ENCODE assay signal across 8 mouse cellular contexts in genomic region chr1:39614462-39615279, GRCm38 (mm10). TPM values are rescaled to one million over a fixed set of nuclear protein-coding genes. Genes with fewer than 3 reads are reported as not detected.
DNase-seq lines count a peak whose midpoint lies in the region; ATAC-seq and TF ChIP-seq lines count a peak whose summit lies in the region.

No protein-coding gene starts in this region.

- no peak overlapping the region for H3K27ac ChIP-seq in cerebellum, adult 2 months (ENCODE audit: insufficient read depth, low read length)
- H3K27ac ChIP-seq in left cerebral cortex, adult 2 months, result no peak overlapping the region

- no peak for TF ChIP-seq POLR2A in cerebellum, adult 2 months (IDR thresholded peaks at IDR 0.05; ENCODE audit: borderline replicate concordance, insufficient read depth, low read length)

- intact Hi-C loops in left cerebral cortex, adult 2 months (cut with DNase I), result loop anchor here (1.0 kb wide), 1 partner anchor 36 kb away; no protein-coding TSS in a partner anchor

- peak; percentile 39; the same call in 1 of the 2 replicates for TF ChIP-seq CTCF in cerebellum, adult 2 months (IDR thresholded peaks at IDR 0.05; ENCODE audit: borderline replicate concordance, insufficient read depth, low read depth, low read length)
- TF ChIP-seq CTCF in G1E (IDR thresholded peaks at IDR 0.05; ENCODE audit: low read depth, low read length), result peak; percentile 73
- TF ChIP-seq CTCF in left cerebral cortex, adult 2 months (IDR thresholded peaks at IDR 0.05), result peak; percentile 88

- peak; percentile 93 for ATAC-seq in G1E (ENCODE audit: extremely low read depth, insufficient number of reproducible peaks, low FRiP score, poor library complexity, severe bottlenecking)
- peak; percentile 75 for ATAC-seq in megakaryocyte progenitor cell, adult 5-6 weeks (replicated peaks; ENCODE audit: poor library complexity)

- no peaks in the 10 kb centered on the region for H3K4me1 ChIP-seq in cerebellum, adult 2 months (ENCODE audit: control insufficient read depth, insufficient read depth, low read length)
- H3K4me1 ChIP-seq in G1E (ENCODE audit: insufficient read depth, low read depth, low read length), result peaks cover 59% of the 10 kb centered on the region

- no peak overlapping the region for H3K4me3 ChIP-seq in cerebellum, adult 2 months (replicated peaks; ENCODE audit: insufficient read depth, low read depth, low read length)
- peak overlapping the region; percentile 57; the same call in 1 of the 2 replicates for H3K4me3 ChIP-seq in G1E (ENCODE audit: low read depth, low read length)
- H3K4me3 ChIP-seq in left cerebral cortex, adult 2 months, result no peak overlapping the region

- H3K27me3 ChIP-seq in cerebellum, adult 2 months (ENCODE audit: control insufficient read depth, insufficient read depth, low read length), result no peaks in the 10 kb centered on the region
- peaks cover 9% of the 10 kb centered on the region for H3K27me3 ChIP-seq in G1E (ENCODE audit: insufficient read depth, low read length)
- H3K27me3 ChIP-seq in splenic B cell, adult 2 months (ENCODE audit: control insufficient read depth, insufficient read depth, low read length, poor library complexity, severe bottlenecking), result no peaks in the 10 kb centered on the region

- no peaks in the 10 kb centered on the region for H3K36me3 ChIP-seq in G1E (replicated peaks)
- no peaks in the 10 kb centered on the region for H3K36me3 ChIP-seq in splenic B cell, adult 2 months (ENCODE audit: control insufficient read depth, insufficient read depth, low read length, poor library complexity, severe bottlenecking)

- no peaks in the 10 kb centered on the region for H3K9me3 ChIP-seq in G1E (replicated peaks)

- peak; percentile 14 to 35 for DNase-seq in cerebellum, adult 2 months
- DNase-seq in cerebellum, adult 9-11 months, result no peak
- DNase-seq in G1E (ENCODE audit: low spot score), result peak; percentile 81
- peak; percentile 58 to 71 for DNase-seq in cerebellum, postnatal 14 days
- DNase-seq in heart, adult 9 months (ENCODE audit: low spot score in 2 of 2), result peak; percentile 7 to 9
- peak; percentile 29 to 69 for DNase-seq in left cerebral cortex, adult 2 months (ENCODE audit: extremely low spot score in 1 of 2, low spot score in 2 of 2)
- DNase-seq in splenic B cell, adult 2 months (ENCODE audit: low read depth, low spot score), result peak; percentile 46

- 25% methylated on average over 11 of the region's 11 CpGs for WGBS in cerebellum, adult 2 months

RNA-seq across cellular contexts. Expression of gene Creg2, which starts 36.6 kb away (rescaled TPM):
- polyA plus RNA-seq in cerebellum, adult 2 months (2012; rRNA removed), result 6.0 and 8.2 TPM in 2 replicates
- total RNA-seq in G1E (2014; fragmentation: Nextera tagmentation) (not detected in 2 replicates), G1E (2017) (0.05 and 0.06 TPM in 2 replicates)
- polyA plus RNA-seq in G1E (2012), result not detected in 2 replicates
- 10 to 100 TPM; 81.1 to 90.6 TPM for total RNA-seq in left cerebral cortex, adult 2 months (2021)
- not detected in 2 replicates for total RNA-seq in megakaryocyte progenitor cell, adult 5-6 weeks (2015)
- not detected in 2 replicates for total RNA-seq in megakaryocyte progenitor cell, adult 5-6 weeks (2017)

RNA-seq across cellular contexts. Expression of gene Rnf149, which starts 37.5 kb away (rescaled TPM):
- 22.3 and 26.3 TPM in 2 replicates for polyA plus RNA-seq in cerebellum, adult 2 months (2012; rRNA removed)
- total RNA-seq in G1E (2014; fragmentation: Nextera tagmentation) (67.1 and 74.4 TPM in 2 replicates), G1E (2017) (93.6 and 108 TPM in 2 replicates)
- polyA plus RNA-seq in G1E (2012), result 86.8 and 106 TPM in 2 replicates
- 10 to 100 TPM; 30.8 to 30.9 TPM for total RNA-seq in left cerebral cortex, adult 2 months (2021)
- total RNA-seq in megakaryocyte progenitor cell, adult 5-6 weeks (2015), result 22.3 and 27.5 TPM in 2 replicates
- total RNA-seq in megakaryocyte progenitor cell, adult 5-6 weeks (2017), result 32.7 and 35.9 TPM in 2 replicates

Comparison
In these comparisons a context has a peak if more than half of its experiments do, and no peak if none do; other contexts are left out.
1. RNA of gene Creg2, which starts 36.6 kb away (total RNA-seq): 81.1 to 90.6 TPM in left cerebral cortex, adult 2 months; 0.05 to 0.06 TPM in G1E and not detected in megakaryocyte progenitor cell, adult 5-6 weeks; every median in the first group is over 10 times any median in the second.
2. Peak in every context shown above with its lines, with median percentiles within 50 percentile points of each other: CTCF ChIP-seq.